Mouse (Mus musculus): Measurements from ENCODE around the gene Klk5.

- no peak for TF ChIP-seq CTCF (IDR thresholded peaks at IDR 0.05; ENCODE audit: control insufficient read depth, insufficient read depth, insufficient read length)
- TF ChIP-seq USF1 (IDR thresholded peaks at IDR 0.05; ENCODE audit: low read depth), result no peak
These were observed 43.8 kb upstream of the Klk5 start for GRCm38 (mm10) chr7:43797844-43798462.
